Mouse (Mus musculus) G1E (cell line): Measurements from ENCODE around the gene Serpinb6a.

Experiments used
- CTCF ChIP-seq: IDR thresholded peaks from 2 replicates; pipeline ENCODE4 v1.5.1; 2012; ENCODE audit warnings: low read depth, low read length, inconsistent platforms, mixed read lengths
- GATA1 ChIP-seq: IDR thresholded peaks from 2 replicates; pipeline ENCODE4 v1.6.1; 2012; ENCODE audit warnings: borderline replicate concordance, low read length, inconsistent platforms, mixed read lengths
- POLR2AphosphoS5 ChIP-seq: IDR thresholded peaks from 2 replicates; pipeline ENCODE4 v1.6.1; 2012; ENCODE audit warnings: low read depth, low read length, inconsistent platforms; ENCODE audit not compliant: insufficient replicate concordance
- TAL1 ChIP-seq: conservative IDR thresholded peaks from 2 replicates; pipeline ENCODE4 v1.6.1; 2012; ENCODE audit warnings: low read depth, low read length, inconsistent platforms, mixed read lengths

DNA sequence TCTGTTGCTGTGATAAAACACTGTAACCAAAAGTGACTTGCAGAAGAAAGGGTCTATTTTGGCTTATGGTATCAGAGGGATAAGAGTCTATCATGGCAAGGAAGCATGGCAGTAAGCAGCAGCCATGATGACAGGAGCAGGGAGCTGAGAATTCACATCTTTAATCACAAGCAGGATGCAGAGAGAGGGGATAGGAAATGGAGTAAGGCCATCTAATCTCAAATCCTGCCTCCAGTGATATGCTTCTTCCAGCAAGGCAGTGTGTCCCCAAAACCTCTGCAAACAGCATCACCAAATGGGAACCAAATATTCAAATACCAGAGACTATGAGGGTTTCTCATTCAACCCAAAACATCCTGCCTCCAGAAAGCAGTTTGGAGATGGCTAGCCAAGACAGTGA is 36.0 kb downstream of the Serpinb6a start:
- TF ChIP-seq CTCF = no peak
- no peak for TF ChIP-seq GATA1
- TF ChIP-seq TAL1 = no peak
- TF ChIP-seq POLR2AphosphoS5 = no peak
